Mouse (Mus musculus) limb, embryonic 14.5 days (tissue): ENCODE data around the gene Cox10. TPM values are rescaled to one million over a fixed set of nuclear protein-coding genes. Genes with fewer than 3 reads are reported as not detected.

Experiments used
- ATAC-seq: fragments of 200-750 bp; cut with Nextera tagmentation; 2 replicates; pipeline ENCODE4 v1.8.0; 2017; ENCODE audit warnings: low read depth, moderate number of reproducible peaks, moderate TSS enrichment; ENCODE audit not compliant: low FRiP score
- DNase-seq: peaks from one replicate; pipeline ENCODE4 v3.0.0-alpha.2; 2015; ENCODE audit warnings: low spot score
- H3K27ac ChIP-seq: fragments of 300-500 bp; sonication (generic); replicated peaks from 2 replicates; pipeline ENCODE4 v1.5.1; 2014; ENCODE audit warnings: low read depth, mild to moderate bottlenecking, low read length, moderate library complexity, mixed read lengths
- H3K27me3 ChIP-seq: fragments of 300-500 bp; sonication (generic); 2 replicates; pipeline ENCODE4 v1.6.1; 2014; ENCODE audit warnings: low read length, mixed read lengths; ENCODE audit not compliant: control insufficient read depth, insufficient read depth
- H3K36me3 ChIP-seq: fragments of 300-500 bp; sonication (generic); 2 replicates; pipeline ENCODE4 v1.6.1; 2014; ENCODE audit warnings: mild to moderate bottlenecking, low read length, moderate library complexity, mixed read lengths; ENCODE audit not compliant: control insufficient read depth, insufficient read depth
- H3K4me1 ChIP-seq: fragments of 300-500 bp; sonication (generic); 2 replicates; pipeline ENCODE4 v1.6.1; 2014; ENCODE audit warnings: antibody characterized with exemption, low read length, mixed read lengths; ENCODE audit not compliant: control insufficient read depth, insufficient read depth
- H3K4me2 ChIP-seq: fragments of 300-500 bp; sonication (generic); replicated peaks from 2 replicates; pipeline ENCODE4 v1.6.1; 2014; ENCODE audit warnings: low read depth, mild to moderate bottlenecking, low read length, moderate library complexity; ENCODE audit not compliant: severe bottlenecking
- H3K4me3 ChIP-seq: fragments of 300-500 bp; sonication (generic); replicated peaks from 2 replicates; pipeline ENCODE4 v1.5.1; 2014; ENCODE audit warnings: low read length
- H3K9ac ChIP-seq: fragments of 300-500 bp; sonication (generic); 2 replicates; pipeline ENCODE4 v1.6.1; 2014; ENCODE audit warnings: mild to moderate bottlenecking, low read depth, low read length, moderate library complexity; ENCODE audit not compliant: severe bottlenecking
- H3K9me3 ChIP-seq: fragments of 300-500 bp; sonication (generic); 2 replicates; pipeline ENCODE4 v1.6.1; 2016; ENCODE audit warnings: low read length; ENCODE audit not compliant: control insufficient read depth
- POLR2A ChIP-seq: fragments of 200-500 bp; IDR thresholded peaks from 2 replicates; pipeline ENCODE4 v1.8.0; 2012; ENCODE audit warnings: inconsistent platforms, mild to moderate bottlenecking, moderate library complexity, borderline replicate concordance; ENCODE audit not compliant: insufficient read depth, insufficient read length; ENCODE audit errors: extremely low read depth
- WGBS: fragments of 180-500 bp; shearing (Covaris S2); extraction: QIAGEN DNeasy Blood & Tissue Kit; methylation state at CpG from one replicate; pipeline ENCODE4 v1.1.7; 2014; 5-methylcytosine and 5-hydroxymethylcytosine counted together
- polyA plus RNA-seq, 2 experiments: library from polyadenylated mRNA; depleted of rRNA in 1 of 2; stranded (reverse) in 1 of 2; unstranded in 1 of 2; fragments of >200 nt; fragmentation: Nextera tagmentation in 1 of 2; extraction: Ambion mirVana in 1 of 2; gene quantifications; 2 replicates each; pipeline versions ENCODE4 v1.2.1 to v1.2.3; 2012 to 2014

Gene Cox10
- polyA plus RNA-seq, 2 experiments, result 13.3 to 20.6 TPM

- Histone ChIP-seq H3K36me3 (no peaks in the 10 kb centered on the region), H3K27me3 (no peaks in the 10 kb centered on the region), H3K9me3 (no peaks in the 10 kb centered on the region), H3K4me2 (no peak overlapping the region), H3K27ac (no peak overlapping the region), H3K4me1 (peaks cover 14% of the 10 kb centered on the region; the same call in 1 of the 2 replicates), H3K4me3 (no peak overlapping the region), H3K9ac (no peak overlapping the region)
- TF ChIP-seq POLR2A, result no peak
- WGBS, result 44% methylated on average over 7 of the region's 7 CpGs
- DNase-seq (no peak), ATAC-seq (no peak)
Observed at GRCm38 (mm10) chr11:63956748-63957147, 122.5 kb downstream of the Cox10 start.

- DNase-seq, result no peak
- H3K4me2 ChIP-seq, result no peak overlapping the region
- H3K9me3 ChIP-seq, result no peaks in the 10 kb centered on the region
- H3K4me1 ChIP-seq, result peaks cover 15% of the 10 kb centered on the region; the same call in 1 of the 2 replicates
- no peak overlapping the region for H3K4me3 ChIP-seq
- no peaks in the 10 kb centered on the region for H3K36me3 ChIP-seq
- TF ChIP-seq POLR2A, result no peak
- H3K27me3 ChIP-seq, result no peaks in the 10 kb centered on the region
- no peak for ATAC-seq
- no peak overlapping the region for H3K27ac ChIP-seq
- H3K9ac ChIP-seq, result no peak overlapping the region
- 84% methylated on average over 2 of the region's 2 CpGs for WGBS
Observed at GRCm38 (mm10) chr11:63953887-63954286, 125.4 kb downstream of the Cox10 start.

- no peak overlapping the region for H3K4me3 ChIP-seq
- H3K27ac ChIP-seq, result no peak overlapping the region
- no peak for TF ChIP-seq POLR2A
- no peak for ATAC-seq
- H3K27me3 ChIP-seq, result no peaks in the 10 kb centered on the region
- no peak overlapping the region for H3K9ac ChIP-seq
- H3K4me2 ChIP-seq, result no peak overlapping the region
- H3K4me1 ChIP-seq, result peaks cover 15% of the 10 kb centered on the region; the same call in 1 of the 2 replicates
- peak; percentile 21 for DNase-seq
- no peaks in the 10 kb centered on the region for H3K36me3 ChIP-seq
- no peaks in the 10 kb centered on the region for H3K9me3 ChIP-seq
- 44% methylated on average over 4 of the region's 4 CpGs for WGBS
Observed at GRCm38 (mm10) chr11:63952743-63953191, 126.5 kb downstream of the Cox10 start.

- H3K27ac ChIP-seq, result no peak overlapping the region
- no peak overlapping the region for H3K9ac ChIP-seq
- H3K4me3 ChIP-seq, result 0 out of 2 replicates have a peak overlapping the region, but pooled peaks have one; percentile 3
- DNase-seq (peak; percentile 54), ATAC-seq (no peak)
- H3K27me3 ChIP-seq, result no peaks in the 10 kb centered on the region
- H3K4me2 ChIP-seq, result peak overlapping the region; percentile 36
- no peaks in the 10 kb centered on the region for H3K36me3 ChIP-seq
- H3K9me3 ChIP-seq, result no peaks in the 10 kb centered on the region
- peaks cover 17% of the 10 kb centered on the region; the same call in 1 of the 2 replicates for H3K4me1 ChIP-seq
- WGBS, result 5% methylated on average over 19 of the region's 19 CpGs
- no peak for TF ChIP-seq POLR2A
Observed at GRCm38 (mm10) chr11:63951831-63952631, 127.2 kb downstream of the Cox10 start.

GRCm38 (mm10) chr11:63948371-63948770, 130.9 kb downstream of the Cox10 start:
- no peak for TF ChIP-seq POLR2A
- Histone ChIP-seq H3K4me1 (peaks cover 9% of the 10 kb centered on the region; the same call in 1 of the 2 replicates), H3K36me3 (no peaks in the 10 kb centered on the region), H3K9ac (no peak overlapping the region), H3K27ac (no peak overlapping the region), H3K4me2 (no peak overlapping the region), H3K27me3 (no peaks in the 10 kb centered on the region), H3K9me3 (no peaks in the 10 kb centered on the region), H3K4me3 (no peak overlapping the region)
- ATAC-seq, result no peak
- no peak for DNase-seq
- WGBS, result 87% methylated on average over 11 of the region's 11 CpGs
